Mouse (Mus musculus) ovary, postnatal 36 days (tissue): Measurements from ENCODE around the gene Pdpr.
"Not testable (repeated sequence)": the region's sequence is repeated elsewhere in the genome, so short reads cannot be mapped to it uniquely, and the experiment has no call there.

Experiments used
- DNase-seq: peaks from one replicate; pipeline ENCODE4 v3.0.0; 2022; ENCODE audit warnings: low spot score, mixed read lengths

Gene Pdpr

DNA sequence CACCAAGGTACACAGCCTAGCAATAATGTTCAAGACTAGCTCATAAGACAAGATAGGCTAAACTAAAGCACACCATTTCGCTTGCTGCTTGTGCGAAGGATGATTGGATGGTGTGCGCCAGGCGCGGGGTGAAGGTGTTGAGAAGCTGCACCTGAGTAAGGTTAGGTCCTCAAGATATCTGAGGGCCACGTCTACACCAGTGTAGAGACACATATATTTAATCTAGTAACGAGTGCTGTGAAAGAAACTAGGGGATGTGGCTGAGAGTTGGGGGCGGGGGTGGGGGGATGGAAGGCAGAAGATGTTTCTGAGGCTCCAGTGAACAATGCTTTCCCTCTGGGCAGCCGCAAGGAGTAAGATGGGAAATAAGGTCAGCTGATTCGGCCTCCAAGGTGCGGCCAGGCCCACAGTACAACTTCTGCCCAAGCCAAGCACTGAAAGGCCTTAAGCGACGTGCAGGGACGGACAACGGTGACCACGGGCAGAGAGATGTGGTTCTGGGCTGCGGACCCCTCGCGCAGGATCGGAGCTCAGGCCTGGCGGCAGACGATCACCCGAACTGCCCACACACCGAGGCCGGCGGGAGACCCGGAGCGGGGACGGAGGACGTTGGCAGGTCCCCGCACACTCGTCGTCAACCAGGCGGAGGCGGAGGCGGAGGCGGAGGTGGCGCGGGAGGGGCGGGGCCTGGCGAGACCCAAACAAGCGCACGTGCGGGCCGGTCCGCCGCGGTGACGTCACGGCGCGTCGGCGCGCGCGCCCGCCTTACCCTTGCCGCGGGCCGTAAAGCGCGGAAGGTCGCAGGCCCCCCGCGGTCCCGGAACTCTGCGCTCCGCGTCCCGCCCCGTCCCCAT, at the start of gene Pdpr:
TSS of gene Pdpr (plus strand) at position 766 of the 854 bp plus-strand sequence.
- DNase-seq, result peak; percentile 93

DNA sequence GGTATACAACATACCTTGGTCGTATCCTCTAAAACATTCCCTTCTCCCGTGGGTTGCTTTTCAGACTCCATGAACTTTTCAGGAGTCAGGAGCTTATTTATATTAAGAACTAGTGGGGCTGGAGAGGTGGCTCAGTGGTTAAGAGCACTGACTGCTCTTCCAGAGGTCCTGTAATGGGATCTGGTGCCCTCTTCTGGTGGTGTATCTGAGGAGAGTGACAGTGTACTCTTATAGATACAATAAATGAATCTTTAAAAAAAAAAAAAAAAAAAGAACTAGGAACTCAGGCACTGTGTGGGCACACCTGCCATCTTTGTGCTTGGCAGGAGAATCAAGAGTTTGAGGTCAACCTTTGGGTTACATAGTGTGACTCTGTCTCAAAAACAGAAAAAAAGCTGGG, 45.7 kb upstream of the Pdpr start:
- no peak for DNase-seq

DNA sequence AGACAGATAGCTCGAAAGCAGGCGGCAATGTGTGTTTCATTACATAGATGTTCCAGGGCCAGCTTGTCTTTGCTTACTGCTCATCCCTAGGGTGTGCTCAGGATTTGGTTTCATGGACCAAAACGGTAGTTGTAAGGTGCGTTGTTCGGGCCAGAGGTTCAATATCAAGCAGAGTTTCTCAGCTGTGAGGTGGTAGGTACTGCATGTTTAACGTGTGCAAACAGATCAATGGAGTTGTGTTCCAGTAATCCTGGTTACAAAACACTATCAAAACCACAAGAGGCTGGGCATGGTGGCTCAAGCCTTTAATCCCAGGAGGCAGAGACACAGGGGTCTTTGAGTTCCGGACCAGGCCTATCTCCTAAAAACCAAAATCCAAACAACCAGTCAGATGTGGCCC, 45.3 kb upstream of the Pdpr start:
- no peak for DNase-seq

DNA sequence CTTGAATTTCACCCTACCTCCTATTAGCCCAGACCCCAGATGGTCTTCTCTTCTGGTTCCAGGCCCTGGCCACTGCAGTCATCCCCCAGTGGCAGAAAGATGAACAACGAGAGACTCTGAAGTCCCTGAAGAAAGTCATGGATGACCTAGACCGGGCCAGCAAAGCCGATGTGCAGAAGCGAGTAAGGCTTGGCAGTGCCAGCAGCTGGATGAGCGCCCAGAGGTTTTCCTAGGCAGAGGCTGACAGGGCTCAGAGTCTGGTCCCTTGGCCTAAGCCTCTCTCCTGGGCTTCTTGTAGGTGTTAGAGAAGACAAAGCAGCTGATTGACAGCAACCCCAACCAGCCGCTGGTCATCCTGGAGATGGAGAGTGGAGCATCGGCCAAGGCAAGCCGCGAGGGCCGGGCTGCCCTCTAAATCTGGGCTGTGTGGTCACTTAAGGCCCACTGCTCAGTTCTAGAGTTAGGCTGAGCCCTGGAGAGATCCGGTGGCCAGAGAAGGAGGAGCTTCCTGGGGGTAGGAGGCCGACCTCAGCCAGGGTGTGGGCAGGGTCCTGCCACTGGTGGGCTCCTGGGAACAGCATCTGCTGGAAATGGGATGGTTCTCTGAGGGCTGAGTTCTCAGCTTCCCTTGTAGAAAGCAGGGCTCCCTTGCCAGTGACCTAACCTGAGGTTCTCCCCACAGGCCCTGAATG, 40.5 kb upstream of the Pdpr start:
- DNase-seq, result peak; percentile 38

DNA sequence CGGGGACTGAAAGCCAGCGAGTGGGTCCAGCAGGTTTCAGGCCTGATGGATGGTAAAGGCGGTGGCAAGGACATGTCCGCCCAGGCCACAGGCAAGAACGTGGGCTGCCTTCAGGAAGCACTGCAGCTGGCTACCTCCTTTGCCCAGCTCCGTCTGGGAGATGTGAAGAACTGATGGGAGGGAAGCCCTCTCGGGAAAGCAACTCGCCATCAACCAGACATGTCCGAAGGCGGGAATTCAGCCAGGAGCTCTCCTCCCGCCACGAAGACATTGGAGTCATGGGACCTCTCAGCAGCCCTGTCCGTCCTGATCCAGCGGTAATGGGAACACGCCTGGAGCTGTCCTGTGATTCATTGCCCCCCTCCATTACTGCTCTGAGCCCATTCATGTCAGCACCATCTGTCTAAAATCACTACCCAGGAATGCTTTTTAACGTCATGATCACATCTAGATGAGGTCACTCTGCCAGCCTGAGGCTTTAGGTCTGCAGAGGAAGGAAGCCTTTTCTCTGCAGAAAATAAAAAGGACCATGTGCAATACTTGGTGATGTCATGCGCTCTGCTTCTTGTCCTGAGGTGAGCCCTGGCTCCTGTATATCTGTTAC, 39.3 kb upstream of the Pdpr start:
- DNase-seq, result no peak

DNA sequence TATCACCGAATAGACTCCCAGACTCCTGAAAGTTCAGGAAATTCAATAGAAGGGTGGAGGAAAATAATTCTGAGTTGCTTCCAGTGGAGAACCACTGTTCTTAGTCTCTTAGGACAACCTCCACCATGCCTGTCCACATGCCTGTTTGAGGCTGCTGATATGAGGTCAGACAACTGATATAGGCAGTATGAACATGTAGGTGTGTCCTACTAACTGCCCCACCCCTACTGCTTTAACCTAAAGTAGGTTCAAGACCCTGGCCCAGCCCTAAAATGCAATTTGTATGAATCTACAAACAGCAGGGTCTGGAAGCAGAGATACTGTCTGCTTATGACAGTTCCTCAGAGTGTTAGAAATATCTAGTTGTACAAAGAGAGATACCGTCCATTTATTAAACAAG, 38.8 kb upstream of the Pdpr start:
- DNase-seq, result no peak

DNA sequence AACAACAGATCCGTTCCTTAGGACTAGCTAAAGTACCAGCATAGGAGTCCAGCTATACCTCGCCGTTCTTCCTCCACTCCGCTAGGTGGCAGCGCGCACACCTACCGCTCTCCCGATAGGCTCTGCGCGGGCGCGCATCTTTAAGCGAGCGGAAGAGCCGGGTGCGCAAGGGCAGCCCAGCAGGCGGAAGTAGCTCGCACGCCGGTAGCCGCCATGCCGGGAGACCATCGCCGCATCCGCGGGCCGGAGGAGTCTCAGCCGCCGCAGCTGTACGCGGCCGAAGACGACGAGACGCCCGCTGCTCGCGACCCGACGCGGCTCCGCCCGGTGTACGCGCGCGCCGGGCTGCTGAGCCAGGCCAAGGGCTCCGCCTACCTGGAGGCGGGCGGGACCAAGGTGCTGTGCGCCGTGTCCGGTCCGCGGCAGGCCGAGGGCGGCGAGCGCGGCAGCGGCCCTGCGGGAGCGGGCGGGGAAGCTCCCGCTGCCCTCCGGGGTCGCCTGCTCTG, 38.2 kb upstream of the Pdpr start, which contains the start of gene Exosc6:
TSS of gene Exosc6 (plus strand) at position 182 of the 506 bp plus-strand sequence.
- DNase-seq, result peak; percentile 92

DNA sequence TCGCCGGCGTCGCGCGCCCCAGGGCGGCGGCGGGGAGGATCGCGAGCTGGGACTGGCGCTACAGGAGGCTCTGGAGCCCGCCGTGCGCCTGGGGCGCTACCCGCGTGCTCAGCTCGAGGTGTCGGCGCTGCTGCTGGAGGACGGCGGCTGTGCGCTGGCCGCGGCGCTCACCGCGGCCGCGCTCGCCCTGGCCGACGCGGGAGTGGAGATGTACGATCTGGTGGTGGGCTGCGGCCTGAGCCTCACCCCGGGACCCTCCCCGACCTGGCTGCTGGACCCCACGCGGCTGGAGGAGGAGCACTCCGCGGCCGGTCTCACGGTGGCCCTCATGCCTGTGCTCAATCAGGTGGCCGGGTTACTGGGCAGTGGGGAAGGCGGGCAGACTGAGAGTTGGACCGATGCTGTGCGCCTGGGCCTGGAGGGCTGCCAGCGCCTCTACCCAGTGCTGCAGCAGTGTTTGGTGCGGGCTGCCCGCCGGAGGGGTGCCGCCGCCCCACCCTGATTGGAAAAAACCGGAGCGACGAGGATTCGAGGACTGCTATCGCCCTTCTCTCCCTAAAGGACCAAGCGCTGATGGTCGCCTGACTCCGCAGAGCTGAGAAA, 37.6 kb upstream of the Pdpr start:
- DNase-seq, result peak; percentile 53

DNA sequence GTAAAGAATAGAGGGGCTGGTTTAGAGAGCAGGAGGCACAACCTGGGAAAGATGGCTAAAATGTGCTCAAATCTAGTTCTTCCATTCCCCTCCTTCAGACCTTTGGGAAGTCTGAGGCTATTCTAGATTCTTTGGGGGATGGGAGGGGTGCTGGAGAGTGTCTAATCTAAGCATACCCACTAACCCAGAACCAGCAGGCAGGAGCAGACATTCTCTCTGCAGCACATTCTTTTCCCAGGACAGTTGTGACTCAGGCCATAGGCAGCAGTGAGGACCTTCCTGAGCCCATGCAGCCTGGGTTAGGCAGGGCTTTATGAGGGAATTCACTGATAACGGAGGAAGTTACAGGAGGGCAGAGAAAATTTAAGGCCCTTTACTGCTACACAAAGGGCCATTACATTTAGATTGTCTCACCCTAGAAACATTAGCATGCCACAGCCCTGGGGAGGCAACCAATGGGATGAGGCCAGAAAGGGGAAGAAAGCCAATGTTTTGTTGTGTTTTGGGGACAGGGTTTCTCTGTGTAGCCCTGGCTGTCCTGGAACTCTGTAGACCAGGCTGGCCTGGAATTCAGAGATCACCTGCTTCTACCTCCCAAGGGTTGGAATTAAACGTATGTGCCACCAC, 35.4 kb upstream of the Pdpr start:
- DNase-seq, result no peak

DNA sequence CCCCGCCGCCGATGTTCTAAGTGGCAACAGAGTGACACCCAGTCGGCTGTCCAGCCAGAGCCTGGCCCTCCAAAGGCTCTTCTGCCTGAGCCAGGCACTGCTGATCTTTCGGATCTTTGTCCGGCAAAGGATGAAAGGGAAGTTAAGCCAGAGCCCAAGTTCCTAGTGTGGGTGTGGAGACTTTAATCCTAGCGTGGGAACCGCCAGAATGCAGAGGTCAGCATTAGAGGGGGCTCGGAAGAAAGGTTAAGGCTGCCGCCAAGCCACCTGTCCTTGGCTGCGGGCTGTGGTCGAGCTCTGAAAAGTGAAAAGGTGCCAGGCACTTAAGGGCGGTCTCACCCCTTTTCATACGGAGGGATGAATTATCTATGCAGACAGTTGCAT, 32.8 kb upstream of the Pdpr start:
- DNase-seq, result no peak

DNA sequence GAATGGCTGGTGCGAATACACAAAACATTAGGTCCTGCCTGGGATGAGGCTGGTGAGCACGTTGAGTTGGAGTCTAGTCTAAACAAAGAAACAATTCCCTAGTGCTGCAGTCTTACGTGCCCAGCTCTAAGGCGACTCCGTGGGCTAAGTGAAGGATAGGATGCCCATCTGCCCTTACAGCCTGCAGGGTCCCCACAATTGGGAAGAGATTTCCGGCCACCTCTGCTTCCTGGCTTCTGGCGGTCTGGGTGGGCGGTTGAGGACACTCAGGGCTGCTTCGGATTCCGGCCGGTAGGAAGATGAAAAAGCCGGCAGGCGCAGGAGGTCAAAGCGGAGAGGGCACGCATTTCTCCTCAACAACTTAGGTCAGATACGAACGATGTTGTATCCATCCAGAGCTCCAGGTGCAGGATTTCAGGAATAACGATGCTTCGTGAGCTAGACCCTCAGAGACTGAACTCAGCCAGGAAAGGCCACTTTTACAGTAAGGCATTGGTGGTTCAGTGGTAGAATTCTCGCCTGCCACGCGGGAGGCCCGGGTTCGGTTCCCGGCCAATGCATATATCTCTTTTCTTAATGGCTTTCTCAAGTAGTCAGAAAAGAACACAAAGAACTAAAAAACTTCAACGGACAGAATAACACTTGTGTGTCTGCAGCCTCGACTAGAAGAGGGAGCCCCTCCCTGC, 32.2 kb upstream of the Pdpr start:
- peak; percentile 84 for DNase-seq

DNA sequence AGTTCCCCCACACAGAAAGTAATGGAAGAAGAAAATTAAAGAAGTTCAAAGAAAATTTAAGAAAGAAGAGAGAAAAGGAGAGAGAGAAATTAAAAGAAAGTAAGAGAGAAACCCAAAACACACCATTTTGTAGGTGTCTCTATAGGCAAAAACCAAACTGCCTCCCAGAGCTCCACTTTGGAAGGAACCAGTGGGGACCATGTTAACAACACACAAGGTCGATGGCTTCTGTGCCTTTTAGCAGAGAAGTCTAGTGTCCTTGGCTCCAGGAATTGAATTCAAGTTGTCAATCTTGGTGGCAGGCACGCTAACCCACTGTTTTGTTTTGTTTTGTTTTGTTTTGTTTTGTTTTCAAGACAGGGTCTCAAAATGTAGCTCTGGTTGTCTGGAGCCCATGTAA, 31.5 kb upstream of the Pdpr start:
- no peak for DNase-seq

DNA sequence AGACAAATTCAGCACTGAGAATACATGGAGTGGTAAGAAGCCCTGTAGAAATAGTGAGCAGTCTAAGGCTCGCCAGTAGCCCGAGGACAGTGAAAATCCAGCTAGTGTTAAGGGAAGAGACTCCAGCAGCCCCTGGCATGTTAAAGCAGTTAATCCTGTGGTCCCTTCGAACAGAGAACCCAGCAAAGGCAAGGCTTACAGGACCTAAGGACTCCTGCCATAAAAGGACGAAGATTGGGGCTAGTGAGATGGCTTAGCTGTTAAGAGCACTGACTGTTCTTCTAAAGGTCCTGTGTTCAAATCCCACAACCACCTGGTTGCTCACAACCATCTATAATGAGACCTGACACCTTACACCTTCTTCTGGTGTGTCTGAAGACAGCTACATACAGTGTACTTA, 28.1 kb upstream of the Pdpr start:
- DNase-seq, result no peak

DNA sequence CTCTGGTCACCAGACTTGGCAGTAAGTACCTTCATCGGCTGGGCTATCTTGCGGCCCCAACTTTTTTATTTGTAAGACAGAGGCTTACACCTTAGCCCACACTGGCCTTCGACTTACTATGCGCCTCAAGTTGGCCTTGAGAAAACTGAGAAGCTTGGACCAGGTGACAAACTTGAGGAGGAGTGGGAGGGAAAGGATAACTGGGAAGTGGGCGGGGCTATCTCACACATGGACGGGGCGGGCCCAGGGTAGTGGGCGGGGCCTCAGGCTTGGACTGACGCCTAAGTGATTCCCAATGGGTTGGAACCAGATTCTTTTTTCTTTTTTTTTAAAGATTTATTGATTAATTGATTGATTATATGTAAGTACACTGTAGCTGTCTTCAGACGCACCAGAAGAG, 27.0 kb upstream of the Pdpr start:
- DNase-seq, result no peak

DNA sequence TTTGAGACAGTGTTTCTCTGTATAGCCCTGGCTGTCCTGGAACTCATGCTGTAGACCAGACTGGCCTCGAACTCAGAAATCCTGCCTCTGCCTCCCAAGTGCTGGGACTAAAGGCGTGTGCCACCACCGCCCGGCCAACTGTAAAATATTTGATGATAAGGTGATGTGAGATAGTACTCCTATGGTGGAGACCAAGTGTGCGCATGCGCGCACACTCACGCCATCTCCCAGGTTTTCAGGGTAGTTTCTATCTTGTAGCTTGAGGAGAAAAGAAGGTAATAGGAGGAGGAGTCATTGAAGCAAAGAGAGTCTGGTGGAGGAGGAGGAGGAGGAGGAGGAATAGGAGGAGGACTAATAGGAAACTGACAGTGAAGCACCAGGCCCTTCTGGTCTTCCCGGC, 25.8 kb upstream of the Pdpr start:
- not testable (repeated sequence) for DNase-seq

DNA sequence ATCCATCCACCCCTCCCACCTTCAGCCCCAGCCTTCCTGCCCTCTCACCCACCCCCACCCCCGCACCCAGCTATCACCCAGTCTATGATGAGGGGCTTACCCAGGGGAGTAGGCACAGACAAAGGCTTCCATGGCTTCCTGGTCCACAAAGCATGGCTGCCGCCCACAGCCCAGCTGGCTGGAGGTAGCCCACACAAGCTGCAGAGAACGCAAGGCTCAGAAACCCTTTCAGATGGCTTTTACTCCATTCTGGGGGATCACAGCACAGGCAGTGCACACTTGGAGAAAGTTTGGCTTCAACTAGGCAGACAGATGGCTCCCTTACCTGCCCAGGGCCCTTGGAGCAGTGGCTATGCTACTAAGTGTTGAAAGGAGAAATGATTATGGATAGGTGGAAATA, 18.5 kb upstream of the Pdpr start:
- DNase-seq, result no peak

DNA sequence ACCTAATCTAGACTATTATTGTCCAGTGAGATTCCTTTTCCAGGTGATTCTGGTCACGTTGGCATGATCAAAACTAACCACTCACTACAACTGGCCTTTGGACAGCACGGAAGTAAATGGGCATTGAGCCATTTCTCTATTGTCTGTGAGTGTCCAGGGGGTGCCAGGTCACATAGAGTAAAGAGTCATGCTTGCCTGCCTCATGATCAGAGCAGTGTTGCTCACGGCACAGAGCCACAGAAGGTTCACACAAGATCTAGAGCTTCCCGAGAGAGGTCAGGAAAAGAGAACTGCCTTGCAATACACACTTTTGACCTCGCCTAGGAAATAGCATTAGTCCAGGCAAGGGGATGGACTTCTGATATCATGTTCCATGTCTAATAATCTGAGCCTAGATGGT, 15.0 kb upstream of the Pdpr start:
- no peak for DNase-seq

DNA sequence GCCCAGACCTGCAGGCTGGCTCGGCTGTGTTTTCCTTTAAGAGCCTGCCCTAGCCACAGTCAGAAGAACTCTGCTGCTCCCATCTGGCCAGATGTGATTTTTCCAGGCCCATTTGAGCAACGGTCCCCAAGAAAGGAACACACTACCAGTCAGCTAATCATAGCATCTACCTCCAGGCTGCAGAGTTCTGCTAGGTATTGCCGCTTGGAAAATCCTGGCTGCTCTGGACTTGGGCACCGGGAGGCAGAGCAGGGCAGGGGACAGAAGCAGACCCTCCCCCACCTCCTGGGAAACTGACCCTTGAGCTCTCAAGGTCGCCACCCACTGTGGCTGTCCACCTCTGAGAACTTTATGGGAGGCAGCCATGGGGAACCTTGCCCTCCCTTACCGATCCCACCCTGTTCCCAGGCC, 14.6 kb upstream of the Pdpr start:
- DNase-seq, result no peak

DNA sequence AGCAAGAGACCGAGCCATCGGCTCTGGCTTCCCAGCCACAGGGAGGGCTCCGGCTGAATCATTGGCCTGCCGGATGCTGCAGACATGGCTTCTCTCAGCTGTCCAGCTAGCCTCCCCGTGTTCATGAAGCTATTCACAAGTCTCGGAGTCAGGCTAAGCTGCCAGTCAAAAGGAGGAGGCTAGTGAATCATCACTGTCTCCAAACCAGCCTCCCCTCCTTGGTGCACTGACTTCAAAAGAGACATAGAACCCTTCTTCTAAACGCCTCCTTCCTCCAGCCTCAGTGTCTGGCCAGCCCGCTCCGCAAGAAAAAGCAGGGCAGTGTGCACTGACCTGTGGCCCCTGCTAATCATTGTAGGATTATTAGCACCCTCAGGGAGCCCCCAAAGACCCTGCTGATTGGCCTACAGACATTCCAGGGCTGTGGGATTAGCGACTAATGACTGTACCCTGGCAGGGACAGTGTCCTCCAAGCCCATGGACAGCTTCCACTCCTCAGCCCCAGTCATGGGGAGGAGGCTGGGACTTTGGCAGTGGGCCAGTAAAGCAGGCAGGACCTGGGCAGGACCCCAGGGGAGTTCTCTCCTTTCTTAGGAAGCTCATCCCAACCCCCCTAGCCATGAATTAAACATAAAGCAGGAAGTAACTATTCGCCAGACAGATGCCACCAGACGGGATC, 12.7 kb upstream of the Pdpr start:
- DNase-seq, result no peak

DNA sequence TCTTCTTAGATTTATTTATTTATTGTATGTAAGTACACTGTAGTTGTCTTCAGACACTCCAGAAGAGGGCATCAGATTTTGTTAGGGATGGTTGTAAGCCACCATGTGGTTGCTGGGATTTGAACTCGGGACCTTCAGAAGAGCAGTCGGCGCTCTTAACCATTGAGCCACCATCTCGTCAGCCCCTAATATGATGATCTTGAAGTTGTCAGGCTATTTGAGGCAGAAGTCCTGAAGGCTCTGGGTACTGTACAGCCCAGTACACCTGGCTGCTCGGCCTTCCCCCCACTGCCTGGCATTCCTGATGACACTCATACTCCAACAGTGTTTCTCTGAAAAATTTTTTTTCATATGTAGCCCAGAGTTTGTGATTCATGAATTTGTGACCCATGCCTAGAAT, 10.5 kb upstream of the Pdpr start:
- DNase-seq, result not testable (repeated sequence)

DNA sequence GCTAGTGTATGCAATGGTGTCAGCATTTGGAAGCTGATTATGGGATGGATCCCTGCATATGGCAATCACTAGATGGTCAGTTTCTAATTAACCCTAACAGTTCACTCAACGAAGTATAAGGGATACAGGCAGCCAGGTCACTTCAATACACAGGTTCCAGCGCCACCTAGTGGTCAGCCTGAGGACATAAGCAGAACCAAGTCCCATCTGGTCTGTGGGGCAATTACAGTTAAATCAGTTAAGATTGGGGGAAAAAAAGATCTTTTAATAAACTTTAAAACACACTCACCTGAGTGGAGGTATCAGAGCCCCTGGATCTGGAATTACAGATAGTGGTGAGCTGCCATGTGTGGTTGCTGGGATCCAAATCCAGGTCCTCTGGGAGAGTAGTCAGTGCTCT, 4.3 kb upstream of the Pdpr start:
- DNase-seq, result peak; percentile 65
